Mouse (Mus musculus): ENCODE measurements around the gene Exoc1. TPM values are rescaled to one million over a fixed set of nuclear protein-coding genes. Genes with fewer than 3 reads are reported as not detected.

The Exoc1 gene
- polyA plus RNA-seq, 1 experiment = 41.8 TPM

- Histone ChIP-seq H3K4me1 (ENCODE audit: control insufficient read depth, insufficient read depth, low read length) (no peaks in the 10 kb centered on the region), H3K27ac (ENCODE audit: control insufficient read depth, insufficient read depth, low read depth, low read length, poor library complexity) (no peak overlapping the region), H3K4me3 (replicated peaks; ENCODE audit: control insufficient read depth, low read depth, low read length) (no peak overlapping the region)
- TF ChIP-seq CTCF (IDR thresholded peaks at IDR 0.05; ENCODE audit: control insufficient read depth, insufficient read depth, low read length) = no peak
- TF ChIP-seq POLR2A (IDR thresholded peaks at IDR 0.05; ENCODE audit: borderline replicate concordance, control insufficient read depth, low read depth, low read length) = no peak
- WGBS = 94% methylated on average over 8 of the region's 8 CpGs
Measured at GRCm38 (mm10) chr5:76615276-76615675, 86.2 kb downstream of the Exoc1 start.

- no peaks in the 10 kb centered on the region for H3K4me1 ChIP-seq (ENCODE audit: control insufficient read depth, insufficient read depth, low read length)
- H3K27ac ChIP-seq (ENCODE audit: control insufficient read depth, insufficient read depth, low read depth, low read length, poor library complexity) = no peak overlapping the region
- TF ChIP-seq CTCF (IDR thresholded peaks at IDR 0.05; ENCODE audit: control insufficient read depth, insufficient read depth, low read length) = no peak
- no peak for TF ChIP-seq POLR2A (IDR thresholded peaks at IDR 0.05; ENCODE audit: borderline replicate concordance, control insufficient read depth, low read depth, low read length)
- 95% methylated on average over 2 of the region's 2 CpGs for WGBS
- H3K4me3 ChIP-seq (replicated peaks; ENCODE audit: control insufficient read depth, low read depth, low read length) = no peak overlapping the region
Measured at GRCm38 (mm10) chr5:76616196-76616747, 87.2 kb downstream of the Exoc1 start.

- Histone ChIP-seq H3K4me3 (replicated peaks; ENCODE audit: control insufficient read depth, low read depth, low read length) (no peak overlapping the region), H3K4me1 (ENCODE audit: control insufficient read depth, insufficient read depth, low read length) (no peaks in the 10 kb centered on the region), H3K27ac (ENCODE audit: control insufficient read depth, insufficient read depth, low read depth, low read length, poor library complexity) (no peak overlapping the region)
- no peak for TF ChIP-seq CTCF (IDR thresholded peaks at IDR 0.05; ENCODE audit: control insufficient read depth, insufficient read depth, low read length)
- no peak for TF ChIP-seq POLR2A (IDR thresholded peaks at IDR 0.05; ENCODE audit: borderline replicate concordance, control insufficient read depth, low read depth, low read length)
- WGBS = 90% methylated on average over 7 of the region's 7 CpGs
Measured at GRCm38 (mm10) chr5:76618750-76619149, 89.6 kb downstream of the Exoc1 start.

Other genes with a start within 250 kb of the Exoc1 start
- gene Clock, start 224.5 kb upstream of the Exoc1 start, polyA plus RNA-seq (2011; ENCODE audit: insufficient read depth, insufficient read length, low replicate concordance, missing spikeins) = 0.88 and 1.8 TPM in 2 replicates
- not detected in 2 replicates for gene Pdcl2, start 198.2 kb upstream of the Exoc1 start, polyA plus RNA-seq (2011; ENCODE audit: insufficient read depth, insufficient read length, low replicate concordance, missing spikeins)
- gene Nmu, start 165.5 kb upstream of the Exoc1 start, polyA plus RNA-seq (2011; ENCODE audit: insufficient read depth, insufficient read length, low replicate concordance, missing spikeins) = not detected in 2 replicates
- gene Gm7271, start 45.3 kb upstream of the Exoc1 start, polyA plus RNA-seq (2011; ENCODE audit: insufficient read depth, insufficient read length, low replicate concordance, missing spikeins) = not detected in 2 replicates
- gene Cep135, start 59.4 kb downstream of the Exoc1 start, polyA plus RNA-seq (2011; ENCODE audit: insufficient read depth, insufficient read length, low replicate concordance, missing spikeins) = 7.7 and 8.6 TPM in 2 replicates
- gene C530008M17Rik, start 127.2 kb downstream of the Exoc1 start, polyA plus RNA-seq (2011; ENCODE audit: insufficient read depth, insufficient read length, low replicate concordance, missing spikeins) = 14.9 and 31.0 TPM in 2 replicates